Mouse (Mus musculus) megakaryocyte, embryonic 14.5 days (primary cell): ENCODE results near the gene Tmem108. TPM values are rescaled to one million over a fixed set of nuclear protein-coding genes. Genes with fewer than 3 reads are reported as not detected.

ENCODE experiments used
- H3K27me3 ChIP-seq: replicated peaks from 2 replicates; pipeline ENCODE3; 2012; ENCODE audit warnings: inconsistent platforms
- H3K36me3 ChIP-seq: replicated peaks from 2 replicates; pipeline ENCODE3; 2012; ENCODE audit warnings: low read length, inconsistent platforms, mixed read lengths
- H3K4me1 ChIP-seq: 2 replicates; pipeline ENCODE4 v1.6.1; 2012; ENCODE audit warnings: inconsistent platforms
- H3K4me3 ChIP-seq: replicated peaks from 2 replicates; pipeline ENCODE3; 2012; ENCODE audit warnings: moderate library complexity, mild to moderate bottlenecking, inconsistent platforms
- H3K9me3 ChIP-seq: 2 replicates; pipeline ENCODE4 v1.6.1; 2012; ENCODE audit warnings: inconsistent platforms
- FLI1 ChIP-seq: IDR thresholded peaks from 2 replicates; pipeline ENCODE4 v1.6.1; 2012; ENCODE audit warnings: low read length, inconsistent platforms, mixed read lengths
- GATA1 ChIP-seq: IDR thresholded peaks from 3 replicates; pipeline ENCODE4 v1.6.1; 2012; ENCODE audit warnings: mixed read lengths, low read length, inconsistent platforms, borderline replicate concordance
- polyA plus RNA-seq: library from polyadenylated mRNA; stranded (reverse); fragments of >175 nt; gene quantifications from 2 replicates; pipeline ENCODE4 v1.2.3, GENCODE M21; 2012; ENCODE audit warnings: low replicate concordance; ENCODE audit not compliant: insufficient read depth

Gene Tmem108
- polyA plus RNA-seq, 1 experiment = 0.23 TPM

GRCm38 (mm10) chr9:103463833-103464232, 297.8 kb downstream of the Tmem108 start:
- no peaks in the 10 kb centered on the region for H3K9me3 ChIP-seq
- H3K27me3 ChIP-seq = peaks cover 7% of the 10 kb centered on the region
- TF ChIP-seq GATA1 (no peak), FLI1 (no peak)
- no peaks in the 10 kb centered on the region; the same call in 1 of the 2 replicates for H3K4me1 ChIP-seq
- H3K36me3 ChIP-seq = no peaks in the 10 kb centered on the region
- H3K4me3 ChIP-seq = no peak overlapping the region

GRCm38 (mm10) chr9:103459839-103460238, 301.8 kb downstream of the Tmem108 start:
- TF ChIP-seq FLI1 (no peak), GATA1 (no peak)
- Histone ChIP-seq H3K27me3 (peaks cover 6% of the 10 kb centered on the region), H3K9me3 (no peaks in the 10 kb centered on the region), H3K36me3 (no peaks in the 10 kb centered on the region), H3K4me3 (no peak overlapping the region), H3K4me1 (no peaks in the 10 kb centered on the region; the same call in 1 of the 2 replicates)

- TF ChIP-seq FLI1 (no peak), GATA1 (no peak)
Measured at GRCm38 (mm10) chr9:103459307-103459706, 302.3 kb downstream of the Tmem108 start.

GRCm38 (mm10) chr9:103449651-103450050, 312.0 kb downstream of the Tmem108 start:
- Histone ChIP-seq H3K4me3 (no peak overlapping the region), H3K27me3 (peaks cover 2% of the 10 kb centered on the region), H3K9me3 (peaks cover 4% of the 10 kb centered on the region), H3K36me3 (no peaks in the 10 kb centered on the region), H3K4me1 (peaks cover 17% of the 10 kb centered on the region)
- TF ChIP-seq FLI1 = no peak
- no peak for TF ChIP-seq GATA1

More at GRCm38 (mm10) chr9:103459307-103459706, 302.3 kb downstream of the Tmem108 start:
- peaks cover 6% of the 10 kb centered on the region for H3K27me3 ChIP-seq
- H3K4me3 ChIP-seq = no peak overlapping the region
- no peaks in the 10 kb centered on the region for H3K9me3 ChIP-seq
- H3K4me1 ChIP-seq = no peaks in the 10 kb centered on the region; the same call in 1 of the 2 replicates
- H3K36me3 ChIP-seq = no peaks in the 10 kb centered on the region

GRCm38 (mm10) chr9:103449092-103449491, 312.5 kb downstream of the Tmem108 start:
- no peaks in the 10 kb centered on the region for H3K36me3 ChIP-seq
- H3K4me1 ChIP-seq = peaks cover 17% of the 10 kb centered on the region
- TF ChIP-seq GATA1 (no peak), FLI1 (no peak)
- peaks cover 4% of the 10 kb centered on the region for H3K27me3 ChIP-seq
- peaks cover 9% of the 10 kb centered on the region for H3K9me3 ChIP-seq
- H3K4me3 ChIP-seq = peak overlapping the region; percentile 80

- no peaks in the 10 kb centered on the region for H3K36me3 ChIP-seq
- H3K4me1 ChIP-seq = peaks cover 16% of the 10 kb centered on the region
- no peak overlapping the region for H3K4me3 ChIP-seq
- H3K27me3 ChIP-seq = peaks cover 5% of the 10 kb centered on the region
- H3K9me3 ChIP-seq = peaks cover 9% of the 10 kb centered on the region
- TF ChIP-seq FLI1 (no peak), GATA1 (no peak)
Measured at GRCm38 (mm10) chr9:103444656-103445055, 317.0 kb downstream of the Tmem108 start.

GRCm38 (mm10) chr9:103443824-103444185, 317.8 kb downstream of the Tmem108 start:
- H3K9me3 ChIP-seq = peaks cover 9% of the 10 kb centered on the region
- TF ChIP-seq GATA1 (no peak), FLI1 (no peak)
- H3K36me3 ChIP-seq = no peaks in the 10 kb centered on the region
- H3K27me3 ChIP-seq = peaks cover 5% of the 10 kb centered on the region
- H3K4me3 ChIP-seq = no peak overlapping the region
- peaks cover 8% of the 10 kb centered on the region for H3K4me1 ChIP-seq

- TF ChIP-seq FLI1 (no peak), GATA1 (no peak)
- peaks cover 4% of the 10 kb centered on the region for H3K4me1 ChIP-seq
Measured at GRCm38 (mm10) chr9:103443121-103443823, 318.4 kb downstream of the Tmem108 start.

GRCm38 (mm10) chr9:103440597-103440996, 321.0 kb downstream of the Tmem108 start:
- H3K36me3 ChIP-seq = no peaks in the 10 kb centered on the region
- H3K27me3 ChIP-seq = peaks cover 5% of the 10 kb centered on the region
- H3K4me3 ChIP-seq = no peak overlapping the region
- TF ChIP-seq GATA1 (no peak), FLI1 (no peak)
- peaks cover 9% of the 10 kb centered on the region for H3K9me3 ChIP-seq
- H3K4me1 ChIP-seq = peaks cover 4% of the 10 kb centered on the region

More at GRCm38 (mm10) chr9:103443121-103443823, 318.4 kb downstream of the Tmem108 start:
- H3K9me3 ChIP-seq = peaks cover 9% of the 10 kb centered on the region
- no peaks in the 10 kb centered on the region for H3K36me3 ChIP-seq
- no peak overlapping the region for H3K4me3 ChIP-seq
- H3K27me3 ChIP-seq = peaks cover 5% of the 10 kb centered on the region

GRCm38 (mm10) chr9:103437104-103437503, 324.5 kb downstream of the Tmem108 start:
- no peaks in the 10 kb centered on the region for H3K36me3 ChIP-seq
- peaks cover 10% of the 10 kb centered on the region for H3K4me1 ChIP-seq
- H3K4me3 ChIP-seq = no peak overlapping the region
- TF ChIP-seq FLI1 (no peak), GATA1 (no peak)
- H3K27me3 ChIP-seq = peaks cover 4% of the 10 kb centered on the region
- no peaks in the 10 kb centered on the region for H3K9me3 ChIP-seq

GRCm38 (mm10) chr9:103434116-103434515, 327.5 kb downstream of the Tmem108 start:
- Histone ChIP-seq H3K36me3 (no peaks in the 10 kb centered on the region), H3K27me3 (peaks cover 2% of the 10 kb centered on the region), H3K4me1 (peaks cover 6% of the 10 kb centered on the region; the same call in 1 of the 2 replicates), H3K4me3 (no peak overlapping the region), H3K9me3 (no peaks in the 10 kb centered on the region)
- TF ChIP-seq FLI1 (no peak), GATA1 (no peak)

Other genes with a start within 250 kb of the Tmem108 start
- gene Nphp3, start 240.7 kb upstream of the Tmem108 start, polyA plus RNA-seq = 0.25 TPM in 1 of 2 replicates, not detected in the other